ENCODE assay signal across 9 mouse cellular contexts in genomic region chr19:42539414-42540189, GRCm38 (mm10). TPM values are rescaled to one million over a fixed set of nuclear protein-coding genes. Genes with fewer than 3 reads are reported as not detected.
A peak's percentile ranks its signal among the peaks of the same experiment; 100 is the strongest.
DNase-seq lines count a peak whose midpoint lies in the region; ATAC-seq lines count a peak whose summit lies in the region.
"Had no signal": no experiment of that assay in that cellular context is flagged by ENCODE, and none has a peak within 500 bp of the region (broad histone marks: within the 10 kb centered on the region; RNA-seq: fewer than 3 reads in every experiment).

No protein-coding gene starts in this region.

- no peaks in the 10 kb centered on the region for H3K9me3 ChIP-seq in limb, embryonic 12.5 days
- H3K9me3 ChIP-seq in limb, embryonic 10.5 days (replicated peaks): no peaks in the 10 kb centered on the region

- no peak overlapping the region for H3K9ac ChIP-seq in limb, embryonic 12.5 days (replicated peaks)

- no peak overlapping the region for H3K4me2 ChIP-seq in limb, embryonic 12.5 days

- no peaks in the 10 kb centered on the region for H3K36me3 ChIP-seq in limb, embryonic 12.5 days
- no peaks in the 10 kb centered on the region for H3K36me3 ChIP-seq in limb, embryonic 10.5 days

- WGBS in limb, embryonic 12.5 days: 79% methylated on average over 7 of the region's 7 CpGs
- WGBS in limb, embryonic 10.5 days: 80% methylated on average over 7 of the region's 7 CpGs

- ATAC-seq in limb, embryonic 12.5 days (ENCODE audit: insufficient number of reproducible peaks, insufficient read depth, low FRiP score, low TSS enrichment, low read depth): no peak
- ATAC-seq in monocyte, adult 5-6 weeks (replicated peaks; ENCODE audit: insufficient number of reproducible peaks, low FRiP score, low TSS enrichment, poor library complexity, severe bottlenecking): peak; percentile 53; the same call in 1 of the 2 replicates
- ATAC-seq: intestine, embryonic 16.5 days had no signal

- H3K4me3 ChIP-seq in limb, embryonic 12.5 days (replicated peaks): no peak overlapping the region
- H3K4me3 ChIP-seq in limb, embryonic 10.5 days: no peak overlapping the region

- DNase-seq in limb, embryonic 10.5 days (ENCODE audit: low spot score): no peak
- peak; percentile 24 for DNase-seq in embryo, embryonic 11 days
- DNase-seq in heart, postnatal 25 days (ENCODE audit: low spot score): peak; percentile 21
- DNase-seq in adrenal gland, adult 8-10 months: no peak
- no peak for DNase-seq in right cerebral cortex, postnatal 14 days
- DNase-seq: cerebellum, adult 18-20 months had no signal

- H3K27ac ChIP-seq in limb, embryonic 12.5 days: 0 out of 2 replicates have a peak overlapping the region, but pooled peaks have one; percentile 8
- H3K27ac ChIP-seq in limb, embryonic 10.5 days: no peak overlapping the region

- intact Hi-C loops in heart, postnatal 25 days (cut with DNase I): loop anchor here (5.0 kb wide), 2 partner anchors 48 to 113 kb away; no protein-coding TSS in a partner anchor

- peaks cover 4% of the 10 kb centered on the region; the same call in 1 of the 2 replicates for H3K4me1 ChIP-seq in limb, embryonic 12.5 days (replicated peaks)
- peaks cover 5% of the 10 kb centered on the region; the same call in 1 of the 2 replicates for H3K4me1 ChIP-seq in limb, embryonic 10.5 days

- no peaks in the 10 kb centered on the region for H3K27me3 ChIP-seq in limb, embryonic 12.5 days
- H3K27me3 ChIP-seq in limb, embryonic 10.5 days (ENCODE audit: low read depth, poor library complexity, severe bottlenecking): no peaks in the 10 kb centered on the region

RNA-seq across cellular contexts. Expression of gene R3hcc1l, which starts 21.0 kb away (rescaled TPM):
- polyA plus RNA-seq in limb, embryonic 12.5 days (2016; fragmentation: Nextera tagmentation; extraction: Ambion mirVana): 24.3 and 29.1 TPM in 2 replicates
- polyA plus RNA-seq in limb, embryonic 10.5 days (2016; fragmentation: Nextera tagmentation; extraction: Ambion mirVana): 20.3 and 21.4 TPM in 2 replicates
- total RNA-seq in heart, postnatal 25 days (2021): 10 to 100 TPM; 20.8 to 23.3 TPM
- 44.8 to 78.7 TPM (median 65.4 TPM) in 3 replicates for total RNA-seq in monocyte, adult 5-6 weeks (2017)
- 10 to 100 TPM; 25.0 to 31.3 (median 26.2) TPM for total RNA-seq in adrenal gland, adult 8-10 months (2022)

Comparison
In these comparisons a context has a peak if more than half of its experiments do, and no peak if none do; other contexts are left out.
1. DNase-seq: peak in embryo, embryonic 11 days (single experiment) and heart, postnatal 25 days (single experiment); none in limb, embryonic 10.5 days (single experiment), adrenal gland, adult 8-10 months (single experiment) and right cerebral cortex, postnatal 14 days (single experiment).